Mouse (Mus musculus) liver, embryonic 14.5 days (tissue): ENCODE data around the gene Zfp865.

Experiments used
- CTCF ChIP-seq: IDR thresholded peaks from 2 replicates; pipeline ENCODE4 v1.5.1; 2016; ENCODE audit warnings: antibody characterized with exemption, low read depth, control low read depth
- EP300 ChIP-seq: IDR thresholded peaks from 2 replicates; pipeline ENCODE4 v1.6.1; 2016; ENCODE audit warnings: antibody characterized with exemption, low read depth

DNA sequence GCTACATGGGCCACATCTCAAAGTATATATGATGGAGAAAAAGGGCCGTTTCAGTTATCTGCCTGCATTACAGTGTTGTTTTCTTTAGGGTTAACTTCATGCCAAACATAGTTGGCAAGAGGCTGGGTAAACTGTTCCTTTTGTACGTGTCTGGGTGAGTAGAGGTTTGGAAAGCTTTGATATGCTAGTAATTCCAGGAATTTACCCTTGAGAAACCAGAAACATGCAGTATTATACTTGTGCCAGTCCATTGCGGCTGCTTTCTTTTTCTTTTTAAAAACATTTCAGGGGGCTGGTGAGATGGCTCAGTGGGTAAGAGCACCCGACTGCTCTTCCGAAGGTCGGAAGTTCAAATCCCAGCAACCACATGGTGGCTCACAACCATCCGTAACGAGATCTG is 23.2 kb upstream of the Zfp865 start:
- TF ChIP-seq CTCF (no peak), EP300 (no peak)
